Mouse (Mus musculus) 416B (cell line): Measurements from ENCODE around the gene Myadml2.

Experiments
- DNase-seq: peaks from one replicate; pipeline ENCODE4 v3.0.0; 2011; ENCODE audit warnings: low read depth

The Myadml2 gene

DNA sequence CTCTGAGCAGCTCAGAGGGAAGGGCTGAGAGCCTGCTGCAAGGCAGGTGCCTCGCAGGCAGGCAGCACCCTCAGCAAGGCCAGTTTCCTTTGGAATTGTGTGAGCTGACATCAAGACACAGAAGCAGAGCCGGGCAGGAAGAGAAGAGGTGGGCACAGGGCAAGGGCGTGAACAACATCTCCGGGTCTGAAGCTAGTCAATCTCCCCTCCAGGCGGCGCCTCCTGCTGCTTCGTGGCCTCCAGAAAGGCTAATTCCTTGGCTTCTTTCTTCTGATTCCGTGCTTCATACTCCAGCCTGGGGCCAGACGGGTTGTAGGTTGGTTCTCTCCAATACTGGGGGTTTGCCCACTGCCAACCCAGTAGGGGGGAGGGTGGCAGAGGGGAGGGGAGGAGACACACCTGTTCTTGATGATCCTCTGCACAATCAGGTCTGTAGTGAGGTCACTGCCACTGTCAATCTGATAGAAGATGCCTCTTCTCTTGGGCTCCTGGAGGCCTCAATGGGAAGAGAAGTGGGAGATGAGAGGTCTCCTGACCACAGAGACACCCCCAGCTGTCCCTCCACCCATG lies 37.4 kb downstream of the Myadml2 start:
- no peak for DNase-seq

DNA sequence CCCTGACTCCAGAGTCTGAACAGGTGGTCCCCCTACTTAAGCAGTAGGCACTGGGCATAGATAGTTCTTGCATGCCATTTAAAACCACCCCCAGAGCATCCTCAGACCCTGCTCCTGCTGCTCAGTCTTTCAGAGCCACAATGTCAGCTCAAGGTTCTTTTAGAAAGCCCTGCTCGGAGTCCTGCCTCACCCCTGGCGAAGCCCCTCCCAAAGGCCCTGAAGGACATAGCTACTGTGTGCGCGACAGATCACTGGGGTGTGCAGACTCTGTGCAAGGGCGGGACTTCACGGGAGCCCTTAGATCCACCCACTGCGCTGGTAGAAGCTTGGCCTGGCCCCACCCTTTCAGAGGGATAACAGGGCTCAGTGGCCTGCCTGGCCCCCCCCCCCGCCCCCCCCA lies 38.7 kb downstream of the Myadml2 start:
- no peak for DNase-seq

DNA sequence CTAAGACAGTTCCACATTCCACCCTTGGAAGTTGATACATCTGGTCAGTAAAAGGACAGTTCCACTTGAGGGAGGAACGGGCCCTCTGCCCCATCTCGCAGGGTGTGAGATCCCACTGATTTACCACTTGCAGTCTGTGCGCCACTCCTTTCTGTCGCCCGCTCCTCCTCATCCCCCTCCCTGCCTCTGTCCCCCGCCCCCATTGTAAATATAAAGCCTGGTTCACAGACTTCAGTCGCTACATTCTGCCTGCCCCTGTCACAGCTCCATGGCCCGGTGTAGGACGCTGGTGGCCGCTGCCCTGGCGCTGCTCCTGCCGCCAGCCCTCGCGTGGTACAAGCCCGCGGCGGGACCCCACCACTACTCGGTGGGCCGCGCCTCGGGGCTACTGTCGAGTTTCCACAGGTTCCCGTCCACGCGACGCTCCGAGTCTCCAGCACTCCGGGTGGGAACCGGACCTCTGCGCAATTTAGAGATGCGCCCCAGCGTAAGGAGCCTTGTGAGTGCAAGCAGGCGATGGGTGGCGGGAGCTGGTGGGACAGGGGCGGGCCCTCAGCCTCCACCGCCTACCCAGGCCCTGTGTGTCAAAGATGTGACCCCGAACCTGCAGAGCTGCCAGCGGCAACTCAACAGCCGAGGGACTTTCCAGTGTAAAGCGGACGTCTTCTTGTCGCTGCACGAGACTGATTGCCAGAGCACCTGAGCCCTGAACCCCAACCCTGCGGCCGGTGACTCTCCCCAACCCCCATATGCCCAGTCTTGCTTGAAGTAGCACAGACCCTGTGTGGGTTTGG lies 39.5 kb downstream of the Myadml2 start, which contains the start of gene Npb:
Npb (plus strand) TSS at position 237 of the 794 bp plus-strand sequence.
- no peak for DNase-seq

DNA sequence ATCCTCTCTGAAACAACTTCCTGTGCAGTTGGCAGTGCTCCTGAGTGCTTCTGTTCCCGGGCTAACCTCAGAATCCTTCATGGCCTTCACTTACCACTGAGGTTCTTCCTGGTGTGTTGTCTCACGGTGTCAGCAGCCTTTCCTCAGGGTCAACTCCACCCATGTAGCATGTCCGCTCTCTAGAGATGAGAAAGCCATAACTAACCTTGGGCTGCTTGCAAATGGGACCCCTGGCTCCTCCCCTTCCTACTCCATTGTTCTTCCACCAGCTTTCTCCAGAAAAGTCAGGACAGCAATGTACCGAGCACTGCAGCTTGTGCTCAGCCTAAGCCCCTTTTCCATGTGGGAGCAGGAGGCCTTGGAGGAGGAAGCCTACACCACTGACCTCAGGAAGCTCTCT lies 41.2 kb downstream of the Myadml2 start:
- no peak for DNase-seq

DNA sequence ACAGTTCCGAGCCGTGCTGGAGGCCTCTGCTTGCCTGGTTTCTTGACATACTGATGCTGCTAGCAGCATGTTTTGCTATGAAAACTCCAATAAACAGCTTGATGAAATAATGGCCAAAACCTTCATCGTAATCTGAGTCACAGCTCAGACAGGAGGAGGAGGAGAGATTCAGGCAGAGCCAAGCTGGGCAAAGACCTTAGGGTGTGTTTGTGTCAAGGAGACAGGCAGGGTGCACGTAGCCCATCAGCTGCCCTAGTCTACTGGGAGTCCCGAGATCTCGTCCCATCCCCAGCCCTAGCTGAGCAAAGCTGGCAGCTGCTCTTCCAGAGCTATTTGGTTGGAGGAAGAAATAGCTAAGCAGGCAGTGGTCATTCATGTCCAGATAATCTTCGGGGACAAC lies 42.3 kb downstream of the Myadml2 start:
- no peak for DNase-seq

DNA sequence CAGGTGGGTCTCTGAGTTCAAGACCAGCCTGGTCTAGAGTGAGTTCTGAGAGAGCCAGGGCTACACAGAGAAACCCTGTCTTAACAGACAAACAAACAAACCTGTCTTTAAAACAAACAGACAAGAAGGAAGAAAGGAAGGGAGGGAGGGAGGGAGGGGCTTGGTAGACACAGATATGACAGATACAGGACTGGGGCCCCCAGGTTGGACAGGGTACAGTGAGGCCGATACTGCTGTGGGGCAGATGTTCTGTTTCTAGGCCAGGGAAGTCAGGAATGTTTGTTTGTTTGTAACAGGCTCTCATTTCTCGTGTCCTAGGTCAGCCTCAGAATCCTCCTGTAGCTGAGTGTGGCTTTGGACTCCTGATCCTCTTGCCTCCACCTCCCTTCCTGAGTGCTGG lies 44.4 kb downstream of the Myadml2 start:
- DNase-seq, result no peak

DNA sequence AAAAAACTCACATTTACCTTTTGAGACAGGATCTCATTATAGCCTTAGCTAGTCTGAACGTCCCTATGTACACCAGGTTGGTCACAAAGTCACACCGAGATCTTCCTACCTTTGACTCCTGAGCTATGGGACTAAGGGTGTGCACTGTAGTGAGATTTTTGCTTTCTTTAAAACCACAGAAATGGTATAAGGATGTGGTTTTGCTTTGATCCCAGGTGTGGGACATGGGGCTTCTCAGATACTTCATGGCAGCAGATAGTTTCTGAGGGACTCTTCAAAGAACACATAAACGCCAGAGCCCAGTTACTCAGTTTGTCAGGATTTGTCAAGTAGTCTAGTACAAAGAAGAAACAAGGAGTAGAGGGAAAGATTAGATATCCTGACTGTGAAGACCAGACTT lies 47.2 kb downstream of the Myadml2 start:
- no peak for DNase-seq

DNA sequence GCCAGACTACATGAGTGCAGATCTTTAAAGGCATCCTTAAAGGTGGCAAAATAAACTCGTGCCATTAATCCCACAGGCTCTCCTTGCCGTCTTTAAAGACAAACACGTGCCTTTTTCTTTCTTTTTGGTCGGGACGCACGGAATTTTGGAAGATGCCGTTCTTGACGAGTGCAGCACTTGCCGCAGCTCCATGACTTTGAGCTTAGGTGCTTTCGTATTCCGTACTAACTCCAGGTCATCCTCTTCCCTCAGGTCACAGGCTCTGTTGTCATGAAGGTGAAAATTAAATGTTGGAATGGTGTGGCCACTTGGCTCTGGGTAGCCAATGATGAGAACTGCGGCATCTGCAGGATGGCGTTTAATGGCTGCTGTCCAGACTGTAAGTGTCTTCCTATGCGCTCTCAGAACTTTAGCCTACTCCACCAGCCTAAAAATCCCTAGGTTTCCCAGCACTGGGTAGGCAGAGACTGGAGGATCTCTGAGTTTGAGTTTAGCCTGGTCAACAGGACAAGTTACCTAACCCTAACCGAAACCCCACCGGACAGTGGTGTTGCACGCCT lies 48.9 kb downstream of the Myadml2 start:
- DNase-seq, result no peak

DNA sequence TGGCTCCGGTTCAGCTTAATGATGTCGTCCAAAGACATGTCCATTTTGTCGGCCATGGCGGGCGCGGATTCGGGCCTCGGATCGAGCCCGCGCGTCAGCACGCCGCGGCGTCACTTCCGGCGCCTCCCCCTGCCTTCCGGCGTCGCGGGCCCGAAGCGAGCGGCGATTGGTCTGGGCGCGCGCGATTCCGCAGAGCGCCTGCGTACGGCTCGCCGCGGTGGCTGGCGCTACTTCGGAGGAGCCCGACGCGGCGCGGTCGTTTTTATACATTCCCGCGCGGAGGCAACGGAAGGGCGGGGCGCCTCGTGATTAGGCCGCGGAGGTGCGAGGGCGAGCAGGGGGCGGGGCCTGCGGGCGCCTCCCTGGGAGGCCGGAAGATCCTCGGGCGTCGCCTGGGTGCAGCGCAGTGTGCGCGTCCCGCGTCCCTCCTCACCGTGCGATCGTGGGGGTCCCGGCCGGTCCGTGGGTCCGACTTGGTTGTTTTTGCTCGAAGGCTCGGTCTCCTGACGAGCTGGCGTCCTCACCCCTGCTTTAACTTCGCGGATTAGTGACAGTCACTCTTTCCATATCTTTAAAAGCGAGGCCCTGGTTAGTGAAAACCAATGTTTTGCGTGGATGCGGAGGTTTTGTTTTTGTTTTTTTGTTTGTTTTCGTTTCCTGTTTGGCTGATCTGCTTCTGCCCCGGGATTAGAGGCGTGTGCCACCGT lies 49.5 kb downstream of the Myadml2 start, which contains the start of the genes Alyref and Anapc11:
Alyref (minus strand) TSS at position 83 of the 707 bp plus-strand sequence.
Anapc11 (plus strand) TSS at position 139 of the 707 bp plus-strand sequence.
- DNase-seq, result peak; percentile 96

DNA sequence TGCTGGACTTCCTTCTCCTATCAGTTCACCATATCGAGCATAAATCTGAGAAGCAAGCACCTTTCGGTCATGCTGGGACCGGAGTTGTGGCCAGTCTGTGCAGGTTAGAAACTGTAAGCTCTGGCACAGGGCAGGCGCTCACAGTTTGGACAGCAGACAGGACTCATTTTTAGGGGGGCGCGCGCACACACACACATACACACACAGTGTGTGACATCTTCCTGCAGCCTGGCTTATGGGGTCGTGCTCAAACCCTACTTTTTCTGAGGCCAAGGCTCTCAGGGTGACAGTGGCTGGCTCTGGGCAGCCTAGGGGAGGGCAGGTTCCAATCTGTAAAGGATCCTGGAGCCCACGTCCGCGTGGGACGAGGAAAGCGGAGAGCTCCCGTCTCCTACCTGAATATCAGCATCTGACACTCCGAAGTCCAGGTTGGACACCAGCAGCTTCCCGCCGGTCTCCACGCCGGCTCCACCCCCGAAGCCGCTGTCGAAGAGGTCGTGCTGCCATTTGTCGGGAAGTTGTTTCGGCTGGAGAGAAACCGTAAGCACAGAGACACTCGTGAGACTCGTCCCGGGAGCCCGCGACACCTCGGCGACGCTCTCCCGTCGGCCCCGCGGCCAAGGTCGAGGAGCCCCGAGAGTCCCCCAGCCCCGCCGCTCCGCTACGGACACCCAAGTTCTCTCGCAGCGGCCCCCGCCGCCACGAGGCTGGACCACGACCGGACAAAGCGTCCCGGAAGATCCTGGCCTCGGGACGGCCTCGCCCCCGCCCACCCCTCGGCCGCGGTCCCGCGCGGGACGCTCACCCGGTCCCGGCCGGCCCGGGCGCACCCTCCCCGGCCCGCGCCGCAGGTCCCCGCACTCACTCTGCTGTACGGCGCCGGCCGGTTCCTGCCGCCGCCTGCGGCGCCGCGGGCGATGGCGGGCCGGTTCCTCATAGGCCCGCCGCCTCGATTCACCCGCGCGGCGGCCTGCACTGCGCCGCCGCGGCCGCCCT lies 50.4 kb downstream of the Myadml2 start:
- no peak for DNase-seq
